Mouse (Mus musculus): Measurements from ENCODE around the gene Ttc27. TPM values are rescaled to one million over a fixed set of nuclear protein-coding genes. Genes with fewer than 3 reads are reported as not detected.
A peak's percentile ranks its signal among the peaks of the same experiment; 100 is the strongest.

Gene Ttc27
- total RNA-seq, 1 experiment from 2014 or later: 66.6 TPM

DNA sequence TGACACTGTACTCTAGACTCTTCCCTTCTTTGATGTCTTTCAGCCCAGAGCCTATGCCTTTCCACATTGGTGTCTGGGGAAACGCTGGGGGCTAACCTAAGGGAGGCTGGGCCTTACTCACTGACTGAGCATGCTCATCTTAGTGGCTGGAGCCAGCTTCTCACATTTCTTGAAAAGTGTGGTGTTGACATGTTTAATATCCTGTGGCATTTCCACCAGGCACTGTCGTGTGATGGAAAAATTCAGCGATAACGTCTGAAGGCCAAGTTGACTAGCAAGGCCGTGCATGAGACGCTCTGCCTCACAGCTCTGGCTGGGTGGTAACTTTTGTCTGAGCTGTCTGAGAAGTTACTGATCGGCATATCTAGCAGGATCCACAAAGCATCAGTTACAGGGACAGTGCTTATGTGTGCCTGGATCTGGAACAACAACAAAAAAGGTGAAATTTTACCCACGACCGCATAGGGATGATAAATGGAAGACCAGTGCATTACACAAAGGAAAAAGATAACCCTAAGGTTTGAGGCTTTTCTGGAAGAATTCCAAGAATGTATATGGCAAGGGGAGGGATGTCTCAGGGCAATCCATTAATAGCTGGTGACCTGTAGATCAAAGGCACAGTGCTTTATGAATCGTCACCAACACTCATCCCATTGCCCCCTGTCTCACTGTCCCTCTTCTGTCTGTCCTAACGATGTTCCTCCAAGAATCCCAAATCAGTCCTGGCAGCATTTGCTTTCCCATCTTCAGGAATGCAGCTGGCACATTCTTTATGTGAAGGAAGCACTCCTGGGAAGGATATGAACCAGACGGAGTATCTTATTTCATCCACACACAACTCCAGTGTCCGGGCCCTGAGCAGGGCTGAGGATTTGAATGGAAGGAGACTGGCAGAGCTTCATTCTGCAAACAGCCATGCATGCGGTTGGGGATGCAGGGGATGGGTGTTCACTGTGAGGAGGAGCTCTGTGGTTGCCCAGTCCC lies 152.9 kb downstream of the Ttc27 start:
- no peak for ATAC-seq (replicated peaks; ENCODE audit: low read depth, poor library complexity, severe bottlenecking)

GRCm38 (mm10) chr17:74872567-74872966 lies 155.0 kb downstream of the Ttc27 start:
- peak; percentile 80 for ATAC-seq (replicated peaks; ENCODE audit: low read depth, poor library complexity, severe bottlenecking)

DNA sequence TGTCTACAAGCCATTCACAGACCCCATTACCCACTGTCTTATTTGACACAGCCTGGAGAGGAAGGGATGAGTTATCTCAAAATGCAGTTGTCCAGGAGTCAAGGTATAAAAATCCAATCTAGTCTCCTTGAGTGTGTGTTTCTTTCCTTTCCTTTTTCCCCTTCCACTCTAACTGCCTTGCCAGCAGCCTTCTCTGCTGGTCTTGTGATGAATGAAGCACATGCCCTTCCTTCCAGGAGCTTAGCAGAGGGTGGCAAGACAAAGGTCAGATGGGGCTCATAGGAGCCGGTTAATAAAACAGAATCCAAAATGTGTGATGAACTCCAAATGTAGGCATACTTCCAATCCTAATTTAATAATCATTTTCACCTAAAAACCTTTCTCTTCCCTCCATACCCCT lies 156.2 kb downstream of the Ttc27 start:
- ATAC-seq (replicated peaks; ENCODE audit: low read depth, poor library complexity, severe bottlenecking): no peak

- no peak for ATAC-seq (replicated peaks; ENCODE audit: low read depth, poor library complexity, severe bottlenecking)
These were observed 158.2 kb downstream of the Ttc27 start for GRCm38 (mm10) chr17:74875740-74876139.

DNA sequence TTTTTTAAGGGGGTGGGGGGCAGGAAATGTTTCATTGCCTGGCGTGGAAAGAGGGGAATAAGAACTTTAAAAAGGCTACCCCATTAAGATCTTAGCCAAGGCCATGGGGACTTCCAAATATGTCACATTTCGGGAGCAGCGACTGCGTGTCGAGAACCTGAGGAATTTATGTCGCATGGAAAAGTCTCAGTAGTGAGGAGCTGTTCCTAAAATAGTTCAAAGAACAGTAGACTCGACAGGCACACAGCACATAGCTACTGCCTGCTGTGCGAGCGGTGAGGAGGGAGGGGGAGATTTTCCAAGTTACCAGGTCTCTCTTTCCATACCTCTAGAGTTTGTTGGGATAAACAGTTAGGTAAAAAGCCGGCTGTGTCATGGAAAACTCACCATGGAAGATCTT lies 159.4 kb downstream of the Ttc27 start:
- no peak for ATAC-seq (replicated peaks; ENCODE audit: low read depth, poor library complexity, severe bottlenecking)

GRCm38 (mm10) chr17:74879768-74880167 lies 162.2 kb downstream of the Ttc27 start:
- ATAC-seq (replicated peaks; ENCODE audit: low read depth, poor library complexity, severe bottlenecking): no peak

DNA sequence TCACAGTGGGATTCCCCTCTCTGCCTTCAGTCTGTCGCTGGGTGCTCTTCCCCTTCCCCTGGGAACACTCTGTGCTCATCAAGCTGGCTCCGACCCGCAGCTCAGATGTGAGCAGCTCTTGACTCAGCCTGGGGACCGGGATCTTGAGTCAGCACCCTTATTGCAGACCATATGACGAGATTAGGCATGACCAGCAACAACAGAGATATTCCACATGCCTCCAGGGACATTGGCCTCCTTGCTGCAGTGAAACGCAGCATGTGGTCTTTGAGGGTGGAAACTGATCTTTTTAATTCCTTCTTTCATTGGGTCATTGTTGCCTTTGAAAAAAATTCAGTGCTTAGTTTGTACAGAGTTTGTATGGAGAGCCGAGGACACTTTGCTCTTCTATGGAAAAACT lies 169.5 kb downstream of the Ttc27 start:
- no peak for ATAC-seq (replicated peaks; ENCODE audit: low read depth, poor library complexity, severe bottlenecking)

DNA sequence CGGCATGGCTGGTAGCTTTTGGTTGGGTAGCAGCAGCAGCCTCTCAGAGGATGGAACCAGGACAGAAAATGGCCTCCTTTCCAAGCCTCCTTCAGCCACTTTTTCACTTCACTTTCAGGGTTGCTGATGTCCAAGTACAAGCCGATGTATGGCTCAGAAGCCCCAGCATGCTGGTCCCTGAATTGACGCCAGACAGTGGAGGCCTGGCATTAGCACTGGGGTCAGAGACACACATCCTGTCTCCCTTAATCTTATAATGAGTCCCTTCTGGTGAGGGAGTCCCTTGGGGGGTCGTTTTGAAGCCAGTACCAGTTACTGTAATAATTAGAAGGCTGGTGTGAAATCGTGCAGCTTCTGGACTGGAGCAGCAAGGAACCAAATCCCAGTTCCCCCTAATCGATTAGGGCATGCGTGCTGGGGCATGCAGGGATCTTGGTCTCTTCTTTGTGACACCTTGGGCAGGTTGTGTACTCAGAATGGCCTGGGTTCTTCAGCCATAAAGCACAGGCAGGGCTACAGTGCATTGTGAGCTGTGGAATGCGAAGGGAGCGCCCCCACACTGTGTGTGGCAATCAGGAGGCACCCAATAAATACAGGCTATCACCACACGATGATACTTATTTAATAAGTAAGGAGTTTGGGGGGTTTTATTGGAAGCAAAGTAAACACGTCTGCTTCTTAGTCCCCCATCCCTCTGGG lies 171.5 kb downstream of the Ttc27 start:
- ATAC-seq (replicated peaks; ENCODE audit: low read depth, poor library complexity, severe bottlenecking): no peak

DNA sequence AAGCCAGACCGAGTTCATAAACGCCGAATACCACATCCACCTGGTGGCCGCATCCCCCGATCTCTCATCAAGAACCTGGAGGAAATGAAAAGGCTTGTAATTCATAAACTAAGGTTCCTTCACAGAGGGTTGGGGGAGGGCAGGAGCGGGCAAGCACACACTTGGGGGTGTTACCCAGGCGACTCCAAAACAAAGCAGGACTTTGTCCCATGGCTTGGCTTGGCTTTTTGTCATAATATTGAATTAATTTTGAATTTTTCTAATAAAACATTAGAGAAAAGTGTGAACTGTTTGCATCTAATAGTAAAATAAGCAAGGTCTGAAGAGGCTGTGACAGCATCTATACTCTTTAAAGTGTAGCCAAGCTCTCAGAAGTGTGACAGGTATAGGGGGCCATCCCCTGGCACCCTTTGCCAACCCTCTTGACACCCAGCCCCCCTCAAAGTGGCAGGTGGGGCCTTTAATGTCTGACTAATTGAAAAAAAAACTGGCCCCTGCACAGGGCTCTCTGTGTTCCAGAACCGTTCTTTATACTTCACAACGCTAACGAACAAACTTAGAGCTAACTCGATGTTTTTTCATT lies 172.1 kb downstream of the Ttc27 start:
- no peak for ATAC-seq (replicated peaks; ENCODE audit: low read depth, poor library complexity, severe bottlenecking)

DNA sequence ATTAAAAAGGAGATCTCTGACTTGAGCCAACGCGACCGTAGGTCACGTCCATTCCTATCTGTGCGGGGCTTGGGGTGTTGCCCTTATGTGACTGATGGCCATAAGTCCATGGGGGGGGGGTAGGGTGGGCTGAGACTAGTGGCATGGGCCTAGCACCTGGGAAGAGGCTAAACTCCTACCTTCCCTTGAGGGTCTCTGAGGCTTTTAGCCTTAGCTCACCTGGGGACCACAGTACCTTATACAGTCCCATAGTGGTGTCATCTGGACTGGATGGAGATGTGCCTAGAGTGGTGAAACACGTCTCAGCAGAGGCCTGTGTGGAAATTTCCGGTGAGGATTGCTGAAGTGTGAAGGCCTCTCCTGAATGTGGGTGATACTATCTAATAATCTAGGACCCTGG lies 184.9 kb downstream of the Ttc27 start:
- no peak for ATAC-seq (replicated peaks; ENCODE audit: low read depth, poor library complexity, severe bottlenecking)

DNA sequence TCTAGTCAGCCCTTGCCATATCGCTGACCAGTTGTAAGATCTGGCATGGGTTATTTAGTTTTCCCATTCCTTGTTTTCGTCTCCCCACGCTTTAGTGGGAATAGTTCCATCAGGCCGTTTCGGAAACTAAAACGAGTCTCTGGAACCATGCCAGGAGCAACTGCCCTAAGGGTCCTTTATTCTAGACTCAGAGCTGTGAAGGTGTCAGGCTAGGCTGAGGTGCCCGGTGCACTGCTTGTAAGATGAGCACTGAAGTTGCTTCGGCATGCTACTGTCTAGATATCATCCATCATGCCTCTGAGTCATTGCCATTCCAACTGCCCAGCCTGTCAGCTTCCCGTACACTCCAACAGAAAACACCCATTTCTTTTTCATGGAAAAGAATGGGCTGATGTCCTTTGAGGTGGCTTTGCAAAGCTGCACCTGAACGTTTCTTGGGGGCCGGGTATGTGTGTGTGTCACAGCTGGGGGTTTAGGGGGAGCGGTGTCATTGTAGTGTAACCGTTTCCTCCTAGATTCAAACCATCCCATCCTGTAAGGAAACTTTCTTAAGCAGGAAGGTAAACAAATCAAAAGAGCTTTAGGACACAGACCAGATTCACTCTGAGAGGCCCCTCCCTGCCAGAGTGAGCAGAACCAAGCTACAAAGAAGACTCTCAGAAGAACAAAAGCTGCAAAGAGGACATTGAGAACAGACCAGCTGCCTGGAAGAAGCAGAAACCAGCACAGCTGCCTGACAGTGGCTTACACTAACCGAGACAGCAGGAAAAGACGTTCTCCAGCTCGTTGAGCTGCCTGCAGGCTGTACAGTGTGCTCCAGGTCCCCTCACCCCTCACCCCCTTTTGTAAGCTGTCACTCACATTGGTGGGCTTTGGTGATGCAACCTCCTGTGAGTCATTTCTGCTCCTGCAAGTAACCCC lies 186.1 kb downstream of the Ttc27 start:
- peak; percentile 25; the same call in 1 of the 2 replicates for ATAC-seq (replicated peaks; ENCODE audit: low read depth, poor library complexity, severe bottlenecking)

DNA sequence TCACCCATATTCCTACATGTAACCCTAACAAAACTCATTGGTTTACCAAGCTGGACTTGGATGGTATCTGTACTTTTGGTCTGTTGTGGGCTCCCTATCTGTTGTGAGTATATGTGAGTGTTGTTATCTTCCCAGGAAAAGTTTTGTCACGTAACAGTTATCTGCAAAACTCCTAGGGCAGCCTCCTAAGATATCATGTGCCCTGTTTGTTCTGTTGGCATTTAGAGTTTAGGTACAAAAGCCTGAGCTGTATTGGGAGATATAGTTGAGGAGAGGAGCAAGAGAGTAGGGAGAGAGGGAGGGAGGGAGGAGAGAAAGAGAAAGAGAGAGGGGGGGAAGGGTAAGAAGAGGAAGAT lies 186.8 kb downstream of the Ttc27 start:
- no peak for ATAC-seq (replicated peaks; ENCODE audit: low read depth, poor library complexity, severe bottlenecking)

DNA sequence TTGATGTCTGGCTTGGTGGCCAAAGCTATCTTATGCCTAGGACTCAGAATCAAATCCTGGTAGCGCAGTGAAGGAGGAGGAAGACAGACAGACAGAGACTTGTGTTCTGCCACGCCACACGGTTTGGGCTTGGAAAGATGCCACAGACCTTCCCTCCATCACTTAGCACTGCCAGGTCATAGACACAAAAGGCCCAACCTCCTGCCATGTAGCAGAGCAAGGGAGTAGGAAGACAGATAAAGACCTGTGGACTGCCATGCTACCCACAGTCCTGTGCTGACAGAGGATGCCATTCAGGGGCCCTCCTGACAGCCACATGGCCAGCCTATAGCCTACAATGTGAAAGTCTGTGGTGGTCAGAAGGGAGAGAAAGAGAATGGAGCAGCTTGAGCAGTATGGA lies 187.4 kb downstream of the Ttc27 start:
- no peak for ATAC-seq (replicated peaks; ENCODE audit: low read depth, poor library complexity, severe bottlenecking)

- ATAC-seq (replicated peaks; ENCODE audit: low read depth, poor library complexity, severe bottlenecking): no peak
These were observed 195.5 kb downstream of the Ttc27 start for GRCm38 (mm10) chr17:74912995-74913394.

Other genes starting within 250 kb of the Ttc27 start
- gene Yipf4, start 228.2 kb upstream of the Ttc27 start, total RNA-seq (2017): 36.1 and 41.7 TPM in 2 replicates
- gene Birc6, start 189.4 kb upstream of the Ttc27 start, total RNA-seq (2017): 154 and 163 TPM in 2 replicates